Comparison of ENCODE assay signal across 12 mouse cellular contexts in the genomic region with DNA sequence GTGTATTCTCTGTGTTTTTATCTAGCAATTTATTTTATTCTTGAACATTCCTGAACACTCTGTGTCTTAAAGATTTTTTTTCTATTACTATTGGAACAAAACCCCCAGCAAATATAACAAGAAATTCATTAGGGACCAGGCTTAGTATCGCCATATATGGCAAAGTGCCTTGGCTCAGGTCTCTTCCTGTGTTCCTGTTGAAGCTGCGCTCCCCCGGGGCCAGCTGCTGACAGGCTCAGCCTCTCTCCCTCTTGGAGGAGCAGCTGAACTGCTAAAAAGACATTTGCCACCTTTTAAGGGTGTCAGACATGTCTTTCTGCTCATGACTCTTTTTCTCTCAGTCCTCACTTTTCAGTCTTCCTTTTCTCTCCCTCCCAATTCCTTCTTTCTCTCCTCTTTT.
DNase-seq lines count a peak whose midpoint lies in the region; ATAC-seq and TF ChIP-seq lines count a peak whose summit lies in the region.
"Had no signal": no experiment of that assay in that cellular context is flagged by ENCODE, and none has a peak within 500 bp of the region (broad histone marks: within the 10 kb centered on the region; RNA-seq: fewer than 3 reads in every experiment).

No protein-coding gene starts in this region.

- 0 out of 2 replicates have a peak overlapping the region, but pooled peaks have one; percentile 28 for H3K27ac ChIP-seq in layer of hippocampus, adult 2 months
- 0 out of 2 replicates have a peak overlapping the region, but pooled peaks have one; percentile 9 for H3K27ac ChIP-seq in forebrain, postnatal 0 days (ENCODE audit: low read depth, low read length)
- H3K27ac ChIP-seq: embryonic facial prominence, embryonic 15.5 days; hindbrain, embryonic 10.5 days had no signal

- peak; percentile 71 for ATAC-seq in forebrain, postnatal 0 days
- no peak for ATAC-seq in megakaryocyte-erythroid progenitor cell, adult 5-6 weeks (replicated peaks; ENCODE audit: low FRiP score, low TSS enrichment, poor library complexity, severe bottlenecking)
- no peak for ATAC-seq in granulocyte monocyte progenitor cell, adult 5-6 weeks (replicated peaks; ENCODE audit: poor library complexity, severe bottlenecking)
- ATAC-seq: Patski had no signal

- no peaks in the 10 kb centered on the region for H3K9me3 ChIP-seq in forebrain, postnatal 0 days (ENCODE audit: low read length)
- H3K9me3 ChIP-seq: embryonic facial prominence, embryonic 15.5 days; hindbrain, embryonic 10.5 days had no signal

- WGBS in forebrain, postnatal 0 days, result 35% methylated on average over 3 of the region's 3 CpGs

- no peak overlapping the region for H3K4me3 ChIP-seq in layer of hippocampus, adult 2 months
- no peak overlapping the region for H3K4me3 ChIP-seq in forebrain, postnatal 0 days (ENCODE audit: low read depth, low read length)
- H3K4me3 ChIP-seq: embryonic facial prominence, embryonic 15.5 days; hindbrain, embryonic 10.5 days had no signal

- H3K36me3 ChIP-seq in forebrain, postnatal 0 days (ENCODE audit: insufficient read depth), result no peaks in the 10 kb centered on the region
- H3K36me3 ChIP-seq: embryonic facial prominence, embryonic 15.5 days; hindbrain, embryonic 10.5 days had no signal

- TF ChIP-seq POLR2A in brain, embryonic 14.5 days (IDR thresholded peaks at IDR 0.05; ENCODE audit: borderline replicate concordance, extremely low read depth, insufficient read depth, insufficient read length, poor library complexity, severe bottlenecking), result no peak

- intact Hi-C loops in gastrocnemius, postnatal 36 days (cut with DNase I), result no loop called here

- peak; percentile 32 for DNase-seq in gastrocnemius, postnatal 25 days
- DNase-seq in gastrocnemius, postnatal 36 days, result no peak
- no peak for DNase-seq in layer of hippocampus, adult 2 months (ENCODE audit: low spot score in 2 of 2)
- no peak for DNase-seq in layer of hippocampus, postnatal 14 days (ENCODE audit: low spot score in 2 of 2)
- DNase-seq in brain, embryonic 14.5 days (ENCODE audit: low read depth), result peak; percentile 89
- no peak for DNase-seq in forebrain, postnatal 0 days
- DNase-seq: cerebellum, adult 2 months had no signal

- H3K4me1 ChIP-seq in forebrain, postnatal 0 days (ENCODE audit: insufficient read depth), result peaks cover 6% of the 10 kb centered on the region; the same call in 1 of the 2 replicates

- TF ChIP-seq CTCF in layer of hippocampus, adult 2 months (conservative IDR thresholded peaks at IDR 0.05), result no peak
- TF ChIP-seq CTCF in brain, embryonic 14.5 days (IDR thresholded peaks at IDR 0.05; ENCODE audit: borderline replicate concordance, extremely low read depth, insufficient read depth, insufficient read length), result no peak
- TF ChIP-seq CTCF in forebrain, postnatal 0 days (IDR thresholded peaks at IDR 0.05; ENCODE audit: low read depth), result no peak

- no peak overlapping the region for H3K9ac ChIP-seq in forebrain, postnatal 0 days
- H3K9ac ChIP-seq: embryonic facial prominence, embryonic 15.5 days had no signal

- H3K27me3 ChIP-seq in forebrain, postnatal 0 days (ENCODE audit: insufficient read depth, low read length), result no peaks in the 10 kb centered on the region
- H3K27me3 ChIP-seq: embryonic facial prominence, embryonic 15.5 days had no signal

- no peak overlapping the region for H3K4me2 ChIP-seq in forebrain, postnatal 0 days (ENCODE audit: low read depth)
- H3K4me2 ChIP-seq: embryonic facial prominence, embryonic 15.5 days had no signal

Comparison
In these comparisons a context has a peak if more than half of its experiments do, and no peak if none do; other contexts are left out.
1. DNase-seq: peak in gastrocnemius, postnatal 25 days (single experiment) and brain, embryonic 14.5 days (single experiment); none in gastrocnemius, postnatal 36 days (0 of 2), layer of hippocampus, adult 2 months (0 of 2), layer of hippocampus, postnatal 14 days (0 of 2) and forebrain, postnatal 0 days (single experiment).